Mouse (Mus musculus): ENCODE data around the gene Kif3c.

GRCm38 (mm10) chr12:3422786-3423185, 57.9 kb downstream of the Kif3c start:
- TF ChIP-seq EP300 (IDR thresholded peaks at IDR 0.05; ENCODE audit: low read depth) = no peak
- no peak for TF ChIP-seq CTCF (IDR thresholded peaks at IDR 0.05; ENCODE audit: low read depth)
